9 mouse cellular contexts compared by ENCODE assay signal in the genomic region with DNA sequence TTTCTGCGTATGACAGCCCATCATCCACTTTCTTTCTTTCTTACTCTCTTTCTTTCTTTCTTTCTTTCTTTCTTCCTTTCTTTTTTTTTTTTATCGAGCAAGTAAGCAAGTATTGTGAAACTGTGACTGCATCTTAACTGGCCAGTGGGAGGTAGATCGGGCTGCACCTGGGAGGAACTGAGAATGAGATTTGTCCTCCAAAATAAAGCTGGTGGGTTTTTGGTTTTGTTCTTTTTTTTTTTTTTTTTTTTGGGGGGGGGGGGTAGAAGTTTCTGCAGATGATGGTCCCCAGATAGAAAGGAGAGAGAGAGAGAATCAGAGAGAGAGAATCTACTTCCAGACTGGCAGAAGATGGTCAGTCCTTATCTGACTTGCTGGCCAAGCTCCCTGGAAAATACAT. TPM values are rescaled to one million over a fixed set of nuclear protein-coding genes. Genes with fewer than 3 reads are reported as not detected.
A peak's percentile ranks its signal among the peaks of the same experiment; 100 is the strongest.
DNase-seq lines count a peak whose midpoint lies in the region; ATAC-seq and TF ChIP-seq lines count a peak whose summit lies in the region.
"Had no signal": no experiment of that assay in that cellular context is flagged by ENCODE, and none has a peak within 500 bp of the region (broad histone marks: within the 10 kb centered on the region; RNA-seq: fewer than 3 reads in every experiment).

No protein-coding gene starts in this region.

- H3K9ac ChIP-seq in embryonic facial prominence, embryonic 13.5 days, result no peak overlapping the region
- H3K9ac ChIP-seq in intestine, embryonic 15.5 days, result no peak overlapping the region
- H3K9ac ChIP-seq in midbrain, postnatal 0 days (replicated peaks; ENCODE audit: low read length, poor library complexity, severe bottlenecking), result 0 out of 2 replicates have a peak overlapping the region, but pooled peaks have one; percentile 60

- H3K36me3 ChIP-seq in embryonic facial prominence, embryonic 13.5 days, result peaks cover 10% of the 10 kb centered on the region
- no peaks in the 10 kb centered on the region for H3K36me3 ChIP-seq in intestine, embryonic 15.5 days
- H3K36me3 ChIP-seq in midbrain, postnatal 0 days (ENCODE audit: insufficient read depth, low read length), result peaks cover 7% of the 10 kb centered on the region

- 84% methylated on average over 3 of the region's 3 CpGs for WGBS in embryonic facial prominence, embryonic 13.5 days
- WGBS in intestine, embryonic 15.5 days, result 82% methylated on average over 3 of the region's 3 CpGs
- WGBS in midbrain, postnatal 0 days, result 86% methylated on average over 3 of the region's 3 CpGs

- no peak for DNase-seq in layer of hippocampus, adult 2 months (ENCODE audit: low spot score in 2 of 2)
- no peak for DNase-seq in layer of hippocampus, adult 9-11 months
- no peak for DNase-seq in midbrain, postnatal 0 days (ENCODE audit: low spot score)
- no peak for DNase-seq in right cerebral cortex, adult 18-20 months
- no peak for DNase-seq in testis, postnatal 14 days (ENCODE audit: low spot score)

- ATAC-seq in embryonic facial prominence, embryonic 13.5 days (ENCODE audit: insufficient number of reproducible peaks, insufficient read depth, low FRiP score, low TSS enrichment, low read depth), result no peak
- ATAC-seq in intestine, embryonic 15.5 days, result no peak
- no peak for ATAC-seq in midbrain, postnatal 0 days (ENCODE audit: low FRiP score)

- H3K4me1 ChIP-seq in embryonic facial prominence, embryonic 13.5 days, result peaks cover 28% of the 10 kb centered on the region
- peaks cover 19% of the 10 kb centered on the region for H3K4me1 ChIP-seq in intestine, embryonic 15.5 days (replicated peaks)
- peaks cover 6% of the 10 kb centered on the region; the same call in 1 of the 2 replicates for H3K4me1 ChIP-seq in midbrain, postnatal 0 days (ENCODE audit: insufficient read depth, low read length)

- H3K4me3 ChIP-seq in layer of hippocampus, adult 2 months, result no peak overlapping the region
- H3K4me3 ChIP-seq in embryonic facial prominence, embryonic 13.5 days, result no peak overlapping the region
- no peak overlapping the region for H3K4me3 ChIP-seq in intestine, embryonic 15.5 days (replicated peaks)
- H3K4me3 ChIP-seq in midbrain, postnatal 0 days (ENCODE audit: low read depth, low read length), result no peak overlapping the region

- no peaks in the 10 kb centered on the region for H3K27me3 ChIP-seq in embryonic facial prominence, embryonic 13.5 days
- no peaks in the 10 kb centered on the region for H3K27me3 ChIP-seq in intestine, embryonic 15.5 days (replicated peaks)
- H3K27me3 ChIP-seq in midbrain, postnatal 0 days (ENCODE audit: insufficient read depth, low read length), result no peaks in the 10 kb centered on the region

- TF ChIP-seq CTCF in layer of hippocampus, adult 2 months (conservative IDR thresholded peaks at IDR 0.05), result no peak
- TF ChIP-seq CTCF in midbrain, postnatal 0 days (IDR thresholded peaks at IDR 0.05), result no peak

- H3K27ac ChIP-seq in layer of hippocampus, adult 2 months, result peak overlapping the region; percentile 98
- H3K27ac ChIP-seq in embryonic facial prominence, embryonic 13.5 days, result peak overlapping the region; percentile 95; the same call in 1 of the 2 replicates
- H3K27ac ChIP-seq in intestine, embryonic 15.5 days, result no peak overlapping the region
- H3K27ac ChIP-seq in midbrain, postnatal 0 days (ENCODE audit: low read depth, low read length), result no peak overlapping the region; the same call in 1 of the 2 replicates

- no peaks in the 10 kb centered on the region for H3K9me3 ChIP-seq in embryonic facial prominence, embryonic 13.5 days
- no peaks in the 10 kb centered on the region for H3K9me3 ChIP-seq in intestine, embryonic 15.5 days
- no peaks in the 10 kb centered on the region for H3K9me3 ChIP-seq in midbrain, postnatal 0 days (ENCODE audit: low read length)

- H3K4me2 ChIP-seq in embryonic facial prominence, embryonic 13.5 days, result 0 out of 2 replicates have a peak overlapping the region, but pooled peaks have one; percentile 71
- H3K4me2 ChIP-seq in intestine, embryonic 15.5 days (replicated peaks), result peak overlapping the region; percentile 73
- H3K4me2 ChIP-seq in midbrain, postnatal 0 days (ENCODE audit: low read depth, low read length, poor library complexity, severe bottlenecking), result peak overlapping the region; percentile 62; the same call in 1 of the 2 replicates

RNA-seq across cellular contexts. Expression of gene Ttc41, which starts 1.5 kb away (rescaled TPM):
- 1 to 10 TPM; 1.3 to 1.5 TPM for total RNA-seq in layer of hippocampus, adult 2 months (2021)
- 1.7 TPM in 2 replicates for polyA plus RNA-seq in embryonic facial prominence, embryonic 13.5 days (2015; fragmentation: Nextera tagmentation; extraction: Ambion mirVana)
- 1.6 and 2.0 TPM in 2 replicates for polyA plus RNA-seq in intestine, embryonic 15.5 days (2015; fragmentation: Nextera tagmentation; extraction: Ambion mirVana)
- 1.8 and 2.5 TPM in 2 replicates for total RNA-seq in midbrain, postnatal 0 days (2014; rRNA removed)
- 1.5 and 1.6 TPM in 2 replicates for polyA plus RNA-seq in midbrain, postnatal 0 days (2015; fragmentation: Nextera tagmentation; extraction: Ambion mirVana)

RNA-seq across cellular contexts. Expression of gene Hsp90b1, which starts 1.8 kb away (rescaled TPM):
- total RNA-seq in layer of hippocampus, adult 2 months (2021), result 100 to 1,000 TPM; 306 to 337 TPM
- 638 and 646 TPM in 2 replicates for polyA plus RNA-seq in embryonic facial prominence, embryonic 13.5 days (2015; fragmentation: Nextera tagmentation; extraction: Ambion mirVana)
- polyA plus RNA-seq in intestine, embryonic 15.5 days (2015; fragmentation: Nextera tagmentation; extraction: Ambion mirVana), result 754 and 764 TPM in 2 replicates
- 126 and 173 TPM in 2 replicates for total RNA-seq in midbrain, postnatal 0 days (2014; rRNA removed)
- 209 and 222 TPM in 2 replicates for polyA plus RNA-seq in midbrain, postnatal 0 days (2015; fragmentation: Nextera tagmentation; extraction: Ambion mirVana)

RNA-seq across cellular contexts. Expression of gene Gm49358, which starts 56.6 kb away (rescaled TPM):
- total RNA-seq in layer of hippocampus, adult 2 months (2021), result 10 to 100 TPM; 42.5 to 54.0 TPM
- not detected in 2 replicates for polyA plus RNA-seq in embryonic facial prominence, embryonic 13.5 days (2015; fragmentation: Nextera tagmentation; extraction: Ambion mirVana)
- polyA plus RNA-seq in intestine, embryonic 15.5 days (2015; fragmentation: Nextera tagmentation; extraction: Ambion mirVana), result not detected in 2 replicates
- total RNA-seq in midbrain, postnatal 0 days (2014; rRNA removed), result not detected in 2 replicates
- polyA plus RNA-seq in midbrain, postnatal 0 days (2015; fragmentation: Nextera tagmentation; extraction: Ambion mirVana), result not detected in 2 replicates
- total RNA-seq: monocyte, adult 5-6 weeks had no signal
- polyA plus RNA-seq: frontal cortex, adult 2 months had no signal

Comparison
In these comparisons a context has a peak if more than half of its experiments do, and no peak if none do; other contexts are left out.
1. H3K27ac ChIP-seq: peak in layer of hippocampus, adult 2 months (single experiment) and embryonic facial prominence, embryonic 13.5 days (single experiment); none in intestine, embryonic 15.5 days (single experiment) and midbrain, postnatal 0 days (single experiment).
2. Peak in every context shown above with its lines, with median percentiles within 50 percentile points of each other: H3K4me2 ChIP-seq.